ENCODE assay signal across 12 mouse cellular contexts in genomic region chr15:103027266-103028235, GRCm38 (mm10). TPM values are rescaled to one million over a fixed set of nuclear protein-coding genes. Genes with fewer than 3 reads are reported as not detected.
DNase-seq lines count a peak whose midpoint lies in the region; ATAC-seq lines count a peak whose summit lies in the region.
"Had no signal": no experiment of that assay in that cellular context is flagged by ENCODE, and none has a peak within 500 bp of the region (broad histone marks: within the 10 kb centered on the region; RNA-seq: fewer than 3 reads in every experiment).

No protein-coding gene starts in this region.

- peak; percentile 47 for DNase-seq in midbrain, embryonic 10.5 days (ENCODE audit: low spot score)
- peak; percentile 63 to 77 for DNase-seq in gastrocnemius, adult 8-10 months (ENCODE audit: low spot score in 2 of 2)
- DNase-seq in limb, embryonic 10.5 days (ENCODE audit: low spot score): peak; percentile 69
- no peak for DNase-seq in layer of hippocampus, postnatal 10 days (ENCODE audit: low spot score in 2 of 2)
- DNase-seq in spleen, postnatal 14 days (ENCODE audit: low spot score in 2 of 2): no peak
- DNase-seq: kidney, adult 8-10 months had no signal

- WGBS in midbrain, embryonic 10.5 days: under 1% methylated on average over 43 of the region's 43 CpGs
- under 1% methylated on average over 43 of the region's 43 CpGs for WGBS in midbrain, embryonic 13.5 days
- WGBS in limb, embryonic 10.5 days: 3% methylated on average over 43 of the region's 43 CpGs
- WGBS in stomach, embryonic 16.5 days: 21% methylated on average over 43 of the region's 43 CpGs
- WGBS in forebrain, embryonic 12.5 days: under 1% methylated on average over 42 of the region's 43 CpGs

- no peak for ATAC-seq in midbrain, embryonic 13.5 days
- no peak for ATAC-seq in stomach, embryonic 16.5 days (ENCODE audit: insufficient read depth, low FRiP score)
- ATAC-seq in forebrain, embryonic 12.5 days (ENCODE audit: low FRiP score): no peak
- ATAC-seq: Patski had no signal

- no peak overlapping the region for H3K27ac ChIP-seq in midbrain, embryonic 10.5 days (replicated peaks)
- H3K27ac ChIP-seq in midbrain, embryonic 13.5 days: no peak overlapping the region
- H3K27ac ChIP-seq in limb, embryonic 10.5 days: peak overlapping the region; percentile 79
- peak overlapping the region; percentile 17; the same call in 1 of the 2 replicates for H3K27ac ChIP-seq in stomach, embryonic 16.5 days (ENCODE audit: low read length)
- H3K27ac ChIP-seq in forebrain, embryonic 12.5 days: no peak overlapping the region
- H3K27ac ChIP-seq: embryonic facial prominence, embryonic 12.5 days had no signal

- peaks cover 100% of the 10 kb centered on the region for H3K27me3 ChIP-seq in midbrain, embryonic 10.5 days (ENCODE audit: low read depth, poor library complexity, severe bottlenecking)
- H3K27me3 ChIP-seq in midbrain, embryonic 13.5 days: peaks cover 100% of the 10 kb centered on the region
- H3K27me3 ChIP-seq in limb, embryonic 10.5 days (ENCODE audit: low read depth, poor library complexity, severe bottlenecking): peaks cover 99% of the 10 kb centered on the region
- peaks cover 33% of the 10 kb centered on the region for H3K27me3 ChIP-seq in stomach, embryonic 16.5 days (ENCODE audit: control insufficient read depth, insufficient read depth, low read length)
- peaks cover 91% of the 10 kb centered on the region for H3K27me3 ChIP-seq in forebrain, embryonic 12.5 days
- H3K27me3 ChIP-seq: Patski had no signal

- no peak overlapping the region for H3K4me3 ChIP-seq in midbrain, embryonic 10.5 days
- H3K4me3 ChIP-seq in midbrain, embryonic 13.5 days (replicated peaks): no peak overlapping the region
- H3K4me3 ChIP-seq in limb, embryonic 10.5 days: peak overlapping the region; percentile 40
- peak overlapping the region; percentile 30 for H3K4me3 ChIP-seq in stomach, embryonic 16.5 days (replicated peaks; ENCODE audit: low read length)
- no peak overlapping the region for H3K4me3 ChIP-seq in forebrain, embryonic 12.5 days (replicated peaks)
- H3K4me3 ChIP-seq: embryonic facial prominence, embryonic 12.5 days had no signal

- no peaks in the 10 kb centered on the region for H3K4me1 ChIP-seq in midbrain, embryonic 10.5 days
- H3K4me1 ChIP-seq in midbrain, embryonic 13.5 days (replicated peaks): no peaks in the 10 kb centered on the region
- H3K4me1 ChIP-seq in limb, embryonic 10.5 days: peaks cover 81% of the 10 kb centered on the region
- peaks cover 10% of the 10 kb centered on the region; the same call in 1 of the 2 replicates for H3K4me1 ChIP-seq in stomach, embryonic 16.5 days (ENCODE audit: control insufficient read depth, insufficient read depth, low read length)
- H3K4me1 ChIP-seq in forebrain, embryonic 12.5 days: no peaks in the 10 kb centered on the region
- H3K4me1 ChIP-seq: embryonic facial prominence, embryonic 12.5 days had no signal

- H3K4me2 ChIP-seq in midbrain, embryonic 13.5 days (replicated peaks): no peak overlapping the region
- H3K4me2 ChIP-seq in stomach, embryonic 16.5 days (ENCODE audit: low read depth, low read length): peak overlapping the region; percentile 50
- H3K4me2 ChIP-seq in forebrain, embryonic 12.5 days: no peak overlapping the region
- H3K4me2 ChIP-seq: embryonic facial prominence, embryonic 12.5 days had no signal

- no peaks in the 10 kb centered on the region for H3K36me3 ChIP-seq in midbrain, embryonic 10.5 days
- H3K36me3 ChIP-seq in midbrain, embryonic 13.5 days: no peaks in the 10 kb centered on the region
- no peaks in the 10 kb centered on the region for H3K36me3 ChIP-seq in limb, embryonic 10.5 days
- no peaks in the 10 kb centered on the region for H3K36me3 ChIP-seq in stomach, embryonic 16.5 days (ENCODE audit: control insufficient read depth, insufficient read depth, low read length)
- no peaks in the 10 kb centered on the region for H3K36me3 ChIP-seq in forebrain, embryonic 12.5 days (replicated peaks)
- H3K36me3 ChIP-seq: embryonic facial prominence, embryonic 12.5 days had no signal

- no peak overlapping the region for H3K9ac ChIP-seq in midbrain, embryonic 13.5 days (replicated peaks)
- peak overlapping the region; percentile 57 for H3K9ac ChIP-seq in stomach, embryonic 16.5 days (ENCODE audit: low read length)
- no peak overlapping the region for H3K9ac ChIP-seq in forebrain, embryonic 12.5 days
- H3K9ac ChIP-seq: embryonic facial prominence, embryonic 12.5 days had no signal

- H3K9me3 ChIP-seq in midbrain, embryonic 10.5 days (replicated peaks): no peaks in the 10 kb centered on the region
- H3K9me3 ChIP-seq in midbrain, embryonic 13.5 days: no peaks in the 10 kb centered on the region
- H3K9me3 ChIP-seq in limb, embryonic 10.5 days (replicated peaks): no peaks in the 10 kb centered on the region
- H3K9me3 ChIP-seq in stomach, embryonic 16.5 days (replicated peaks; ENCODE audit: control insufficient read depth, low read length): no peaks in the 10 kb centered on the region
- no peaks in the 10 kb centered on the region for H3K9me3 ChIP-seq in forebrain, embryonic 12.5 days
- H3K9me3 ChIP-seq: embryonic facial prominence, embryonic 12.5 days had no signal

RNA-seq across cellular contexts. Expression of gene Hoxc4, which starts 8.8 kb away (rescaled TPM):
- polyA plus RNA-seq in midbrain, embryonic 10.5 days (2016; fragmentation: Nextera tagmentation; extraction: Ambion mirVana): not detected in 2 replicates
- polyA plus RNA-seq in midbrain, embryonic 13.5 days (2015; fragmentation: Nextera tagmentation; extraction: Ambion mirVana): 0.10 and 0.11 TPM in 2 replicates
- 1 to 10 TPM; 4.6 to 5.6 (median 4.7) TPM for total RNA-seq in gastrocnemius, adult 8-10 months (2022)
- polyA plus RNA-seq in limb, embryonic 10.5 days (2016; fragmentation: Nextera tagmentation; extraction: Ambion mirVana): 9.1 and 9.8 TPM in 2 replicates
- 19.0 and 20.0 TPM in 2 replicates for polyA plus RNA-seq in stomach, embryonic 16.5 days (2015; fragmentation: Nextera tagmentation; extraction: Ambion mirVana)
- polyA plus RNA-seq in forebrain, embryonic 12.5 days (2016; fragmentation: Nextera tagmentation; extraction: Ambion mirVana): not detected in 2 replicates
- total RNA-seq in layer of hippocampus, postnatal 10 days (2021): not detected

RNA-seq across cellular contexts. Expression of gene Hoxc6, which starts 29.5 kb away (rescaled TPM):
- polyA plus RNA-seq in midbrain, embryonic 10.5 days (2016; fragmentation: Nextera tagmentation; extraction: Ambion mirVana): not detected in 2 replicates
- not detected in 2 replicates for polyA plus RNA-seq in midbrain, embryonic 13.5 days (2015; fragmentation: Nextera tagmentation; extraction: Ambion mirVana)
- total RNA-seq in gastrocnemius, adult 8-10 months (2022): 1 to 10 TPM; 4.5 to 6.3 (median 5.2) TPM
- polyA plus RNA-seq in limb, embryonic 10.5 days (2016; fragmentation: Nextera tagmentation; extraction: Ambion mirVana): 10.1 and 10.2 TPM in 2 replicates
- 3.3 and 3.8 TPM in 2 replicates for polyA plus RNA-seq in stomach, embryonic 16.5 days (2015; fragmentation: Nextera tagmentation; extraction: Ambion mirVana)
- not detected in 2 replicates for polyA plus RNA-seq in forebrain, embryonic 12.5 days (2016; fragmentation: Nextera tagmentation; extraction: Ambion mirVana)
- not detected for total RNA-seq in layer of hippocampus, postnatal 10 days (2021)
- polyA plus RNA-seq: embryonic facial prominence, embryonic 12.5 days had no signal

RNA-seq across cellular contexts. Expression of gene Hoxc8, which starts 37.1 kb away (rescaled TPM):
- not detected in 2 replicates for polyA plus RNA-seq in midbrain, embryonic 10.5 days (2016; fragmentation: Nextera tagmentation; extraction: Ambion mirVana)
- polyA plus RNA-seq in midbrain, embryonic 13.5 days (2015; fragmentation: Nextera tagmentation; extraction: Ambion mirVana): not detected in 2 replicates
- total RNA-seq in gastrocnemius, adult 8-10 months (2022): 1 to 10 TPM; 1.3 to 1.5 (median 1.4) TPM
- 5.1 and 6.0 TPM in 2 replicates for polyA plus RNA-seq in limb, embryonic 10.5 days (2016; fragmentation: Nextera tagmentation; extraction: Ambion mirVana)
- polyA plus RNA-seq in stomach, embryonic 16.5 days (2015; fragmentation: Nextera tagmentation; extraction: Ambion mirVana): 2.0 and 2.5 TPM in 2 replicates
- not detected in 2 replicates for polyA plus RNA-seq in forebrain, embryonic 12.5 days (2016; fragmentation: Nextera tagmentation; extraction: Ambion mirVana)
- not detected for total RNA-seq in layer of hippocampus, postnatal 10 days (2021)
- polyA plus RNA-seq: embryonic facial prominence, embryonic 12.5 days had no signal

RNA-seq across cellular contexts. Expression of gene Hoxc9, which starts 51.3 kb away (rescaled TPM):
- not detected in 2 replicates for polyA plus RNA-seq in midbrain, embryonic 10.5 days (2016; fragmentation: Nextera tagmentation; extraction: Ambion mirVana)
- polyA plus RNA-seq in midbrain, embryonic 13.5 days (2015; fragmentation: Nextera tagmentation; extraction: Ambion mirVana): not detected in 2 replicates
- total RNA-seq in gastrocnemius, adult 8-10 months (2022): 1 to 10 TPM; 5.3 to 7.4 (median 6.0) TPM
- polyA plus RNA-seq in limb, embryonic 10.5 days (2016; fragmentation: Nextera tagmentation; extraction: Ambion mirVana): 4.4 and 6.9 TPM in 2 replicates
- not detected in 2 replicates for polyA plus RNA-seq in stomach, embryonic 16.5 days (2015; fragmentation: Nextera tagmentation; extraction: Ambion mirVana)
- polyA plus RNA-seq in forebrain, embryonic 12.5 days (2016; fragmentation: Nextera tagmentation; extraction: Ambion mirVana): not detected in 2 replicates
- not detected for total RNA-seq in layer of hippocampus, postnatal 10 days (2021)
- polyA plus RNA-seq: embryonic facial prominence, embryonic 12.5 days; lung, embryonic 16.5 days had no signal

Comparison
In these comparisons a context has a peak if more than half of its experiments do, and no peak if none do; other contexts are left out.
1. DNase-seq: peak in midbrain, embryonic 10.5 days (single experiment), gastrocnemius, adult 8-10 months (2 of 2) and limb, embryonic 10.5 days (single experiment); none in layer of hippocampus, postnatal 10 days (0 of 2) and spleen, postnatal 14 days (0 of 2).
2. H3K27ac ChIP-seq: peak in limb, embryonic 10.5 days (single experiment) and stomach, embryonic 16.5 days (single experiment); none in midbrain, embryonic 10.5 days (single experiment), midbrain, embryonic 13.5 days (single experiment) and forebrain, embryonic 12.5 days (single experiment).
3. H3K4me3 ChIP-seq: peak in limb, embryonic 10.5 days (single experiment) and stomach, embryonic 16.5 days (single experiment); none in midbrain, embryonic 10.5 days (single experiment), midbrain, embryonic 13.5 days (single experiment) and forebrain, embryonic 12.5 days (single experiment).